Mouse (Mus musculus): ENCODE results near the gene Ccn6.

DNA sequence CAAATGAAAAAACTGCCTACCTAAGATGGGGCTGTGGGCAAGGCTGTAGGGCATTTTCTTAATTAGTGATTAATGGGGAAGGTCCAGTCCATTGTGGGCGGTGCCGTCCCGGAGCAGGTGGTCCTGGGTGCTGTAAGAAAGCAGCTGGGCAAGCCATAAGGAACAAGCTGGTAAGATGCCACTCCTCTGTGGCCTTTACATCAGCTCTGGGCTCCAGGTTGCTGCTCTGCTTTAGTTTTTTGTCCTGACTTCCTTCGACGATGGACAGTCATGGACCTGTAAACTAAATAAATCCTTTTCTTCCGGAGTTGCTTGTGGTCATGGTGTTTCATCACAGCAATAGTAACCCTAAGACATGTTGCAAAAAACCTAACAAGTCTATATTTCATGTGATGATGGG is 7.1 kb upstream of the Ccn6 start:
- TF ChIP-seq CTCF (IDR thresholded peaks at IDR 0.05; ENCODE audit: extremely low read depth, insufficient read depth, insufficient read length, insufficient replicate concordance), result no peak
- TF ChIP-seq POLR2A (IDR thresholded peaks at IDR 0.05; ENCODE audit: low read depth, low read length), result no peak
